Comparison of ENCODE assay signal across 38 mouse cellular contexts in the genomic region with DNA sequence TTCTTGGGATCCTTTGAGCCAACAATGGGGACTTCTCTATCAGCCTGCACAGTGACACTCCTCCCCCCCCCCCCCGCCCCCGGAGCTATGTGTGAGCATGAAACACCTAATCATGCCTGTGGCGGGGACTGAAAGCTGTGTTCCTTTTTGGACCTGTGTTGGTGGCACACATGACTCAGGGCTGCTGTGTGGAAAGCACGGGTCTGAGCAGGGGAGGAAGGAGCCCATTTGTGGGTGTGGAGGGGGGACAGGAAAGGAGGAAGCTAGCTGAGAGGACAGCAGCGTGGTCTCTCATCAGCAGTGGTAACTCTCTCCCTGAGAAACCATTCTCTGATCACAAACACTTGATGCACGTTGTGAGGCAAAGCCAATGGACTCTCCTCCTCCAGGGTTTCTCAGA. TPM values are rescaled to one million over a fixed set of nuclear protein-coding genes. Genes with fewer than 3 reads are reported as not detected.
DNase-seq lines count a peak whose midpoint lies in the region; ATAC-seq and TF ChIP-seq lines count a peak whose summit lies in the region.
"Had no signal": no experiment of that assay in that cellular context is flagged by ENCODE, and none has a peak within 500 bp of the region (broad histone marks: within the 10 kb centered on the region; RNA-seq: fewer than 3 reads in every experiment).

No protein-coding gene starts in this region.

- H3K9me3 ChIP-seq in G1E (replicated peaks), result no peaks in the 10 kb centered on the region
- H3K9me3 ChIP-seq in limb, embryonic 10.5 days (replicated peaks), result no peaks in the 10 kb centered on the region
- H3K9me3 ChIP-seq: hindbrain, embryonic 13.5 days; limb, embryonic 12.5 days; liver, embryonic 15.5 days; midbrain, embryonic 13.5 days had no signal

- 53% methylated on average over 6 of the region's 6 CpGs for WGBS in limb, embryonic 10.5 days

- TF ChIP-seq POLR2A in bone marrow macrophage, adult 2 months (IDR thresholded peaks at IDR 0.05; ENCODE audit: borderline replicate concordance, low read depth, low read length), result no peak

- peaks cover 81% of the 10 kb centered on the region for H3K36me3 ChIP-seq in G1E (replicated peaks)
- peaks cover 24% of the 10 kb centered on the region; the same call in 1 of the 2 replicates for H3K36me3 ChIP-seq in limb, embryonic 10.5 days

- H3K27ac ChIP-seq in bone marrow macrophage, adult 2 months (ENCODE audit: insufficient read depth, low read depth, low read length), result peak overlapping the region; percentile 25; the same call in 1 of the 2 replicates
- no peak overlapping the region for H3K27ac ChIP-seq in limb, embryonic 10.5 days
- H3K27ac ChIP-seq: limb, embryonic 12.5 days; liver, embryonic 15.5 days had no signal

- H3K4me3 ChIP-seq in G1E (ENCODE audit: low read depth, low read length), result peak overlapping the region; percentile 73
- no peak overlapping the region for H3K4me3 ChIP-seq in bone marrow macrophage, adult 2 months (ENCODE audit: insufficient read depth, low read length)
- H3K4me3 ChIP-seq in limb, embryonic 10.5 days, result no peak overlapping the region
- H3K4me3 ChIP-seq: erythroblast, embryonic 14.5 days; hindbrain, embryonic 13.5 days; limb, embryonic 12.5 days; liver, embryonic 15.5 days; midbrain, embryonic 13.5 days had no signal

- TF ChIP-seq CTCF in G1E (IDR thresholded peaks at IDR 0.05; ENCODE audit: low read depth, low read length), result no peak
- TF ChIP-seq CTCF in bone marrow macrophage, adult 2 months (IDR thresholded peaks at IDR 0.05; ENCODE audit: low read depth, low read length), result no peak

- ATAC-seq in G1E (ENCODE audit: extremely low read depth, insufficient number of reproducible peaks, low FRiP score, poor library complexity, severe bottlenecking), result peak; percentile 2; the same call in 1 of the 2 replicates
- ATAC-seq in megakaryocyte, adult 5-6 weeks (ENCODE audit: poor library complexity, severe bottlenecking), result peak; percentile 75
- ATAC-seq: forebrain, embryonic 16.5 days; intestine, embryonic 16.5 days; midbrain, embryonic 13.5 days had no signal

- no peaks in the 10 kb centered on the region for H3K27me3 ChIP-seq in G1E (ENCODE audit: insufficient read depth, low read length)
- peaks cover 72% of the 10 kb centered on the region for H3K27me3 ChIP-seq in limb, embryonic 10.5 days (ENCODE audit: low read depth, poor library complexity, severe bottlenecking)

- peaks cover 83% of the 10 kb centered on the region for H3K4me1 ChIP-seq in G1E (ENCODE audit: insufficient read depth, low read depth, low read length)
- H3K4me1 ChIP-seq in bone marrow macrophage, adult 2 months (ENCODE audit: control insufficient read depth, insufficient read depth, low read length), result peaks cover 17% of the 10 kb centered on the region
- H3K4me1 ChIP-seq in limb, embryonic 10.5 days, result peaks cover 46% of the 10 kb centered on the region

- DNase-seq in G1E (ENCODE audit: low spot score), result peak; percentile 71
- DNase-seq in limb, embryonic 10.5 days (ENCODE audit: low spot score), result no peak
- DNase-seq in cerebellum, adult 9-11 months, result no peak
- DNase-seq in thymus, postnatal 25 days, result no peak
- DNase-seq: adrenal gland, adult 8-10 months; cerebellum, adult 11 months; cerebellum, postnatal 10 days; gastrocnemius, postnatal 10 days; heart, postnatal 14 days; kidney, adult 9 months; kidney, postnatal 10 days; layer of hippocampus, postnatal 36 days; lung, embryonic 14.5 days; lung, postnatal 14 days; right cerebral cortex, adult 18-20 months; spleen, adult 18-20 months had no signal

RNA-seq across cellular contexts. Expression of gene Tas1r2, which starts 12.6 kb away (rescaled TPM):
- total RNA-seq in G1E (2014; fragmentation: Nextera tagmentation), result not detected in 2 replicates
- total RNA-seq in G1E (2017), result 0.12 TPM in 1 of 2 replicates, not detected in the other
- not detected in 2 replicates for polyA plus RNA-seq in G1E (2012)
- polyA plus RNA-seq in bone marrow macrophage, adult 2 months (2012; ENCODE audit: insufficient read depth, insufficient read length, missing spikeins), result not detected in 2 replicates
- total RNA-seq in megakaryocyte, adult 5-6 weeks (2015), result not detected in 2 replicates
- total RNA-seq in megakaryocyte, adult 5-6 weeks (2017), result not detected in 2 replicates
- not detected in 2 replicates for polyA plus RNA-seq in limb, embryonic 10.5 days (2016; fragmentation: Nextera tagmentation; extraction: Ambion mirVana)
- total RNA-seq: adrenal gland, adult 8-10 months; adrenal gland, postnatal 4 days; gastrocnemius, postnatal 10 days; heart, postnatal 14 days; layer of hippocampus, postnatal 36 days; left cerebral cortex, postnatal 10 days; liver, adult 2 months had no signal
- polyA plus RNA-seq: cortical plate, adult 2 months; embryonic facial prominence, embryonic 14.5 days; erythroblast, embryonic 14.5 days; forebrain, embryonic 11.5 days; forebrain, embryonic 16.5 days; gonadal fat pad, adult 2 months; heart, embryonic 14.5 days; hindbrain, embryonic 13.5 days; intestine, embryonic 16.5 days; large intestine, adult 2 months; limb, embryonic 12.5 days; liver, embryonic 15.5 days; lung, embryonic 14.5 days; midbrain, embryonic 13.5 days; neural tube, embryonic 11.5 days; stomach, embryonic 14.5 days; testis, adult 2 months; thymus, postnatal 0 days had no signal

RNA-seq across cellular contexts. Expression of gene Aldh4a1, which starts 18.1 kb away (rescaled TPM):
- total RNA-seq in G1E (2014; fragmentation: Nextera tagmentation) (17.7 and 22.3 TPM in 2 replicates), G1E (2017) (13.3 and 16.0 TPM in 2 replicates)
- polyA plus RNA-seq in G1E (2012), result 44.1 and 54.5 TPM in 2 replicates
- polyA plus RNA-seq in bone marrow macrophage, adult 2 months (2012; ENCODE audit: insufficient read depth, insufficient read length, missing spikeins), result 13.3 and 13.8 TPM in 2 replicates
- total RNA-seq in megakaryocyte, adult 5-6 weeks (2015), result 4.9 and 5.7 TPM in 2 replicates
- 5.8 and 8.9 TPM in 2 replicates for total RNA-seq in megakaryocyte, adult 5-6 weeks (2017)
- 25.5 and 26.0 TPM in 2 replicates for polyA plus RNA-seq in limb, embryonic 10.5 days (2016; fragmentation: Nextera tagmentation; extraction: Ambion mirVana)

RNA-seq across cellular contexts. Expression of gene Gm21969, which starts 37.8 kb away (rescaled TPM):
- total RNA-seq in G1E (2014; fragmentation: Nextera tagmentation), result not detected in 2 replicates
- total RNA-seq in G1E (2017), result not detected in 2 replicates
- polyA plus RNA-seq in G1E (2012), result 0.02 and 0.04 TPM in 2 replicates
- not detected in 2 replicates for polyA plus RNA-seq in bone marrow macrophage, adult 2 months (2012; ENCODE audit: insufficient read depth, insufficient read length, missing spikeins)
- total RNA-seq in megakaryocyte, adult 5-6 weeks (2015), result not detected in 2 replicates
- not detected in 2 replicates for total RNA-seq in megakaryocyte, adult 5-6 weeks (2017)
- polyA plus RNA-seq in limb, embryonic 10.5 days (2016; fragmentation: Nextera tagmentation; extraction: Ambion mirVana), result not detected in 2 replicates
- total RNA-seq: adrenal gland, postnatal 4 days; gastrocnemius, postnatal 10 days; heart, postnatal 14 days; layer of hippocampus, postnatal 36 days; left cerebral cortex, postnatal 10 days had no signal
- polyA plus RNA-seq: cortical plate, adult 2 months; embryonic facial prominence, embryonic 14.5 days; forebrain, embryonic 11.5 days; forebrain, embryonic 16.5 days; gonadal fat pad, adult 2 months; heart, embryonic 14.5 days; hindbrain, embryonic 13.5 days; intestine, embryonic 16.5 days; large intestine, adult 2 months; limb, embryonic 12.5 days; liver, embryonic 15.5 days; lung, embryonic 14.5 days; midbrain, embryonic 13.5 days; neural tube, embryonic 11.5 days; stomach, embryonic 14.5 days; testis, adult 2 months; thymus, postnatal 0 days had no signal
